Mouse (Mus musculus): ENCODE data around the gene Sdc1. TPM values are rescaled to one million over a fixed set of nuclear protein-coding genes. Genes with fewer than 3 reads are reported as not detected.

Sdc1 gene
- total RNA-seq, 2 experiments from 2014 or later: 1.6 to 3.2 TPM

DNA sequence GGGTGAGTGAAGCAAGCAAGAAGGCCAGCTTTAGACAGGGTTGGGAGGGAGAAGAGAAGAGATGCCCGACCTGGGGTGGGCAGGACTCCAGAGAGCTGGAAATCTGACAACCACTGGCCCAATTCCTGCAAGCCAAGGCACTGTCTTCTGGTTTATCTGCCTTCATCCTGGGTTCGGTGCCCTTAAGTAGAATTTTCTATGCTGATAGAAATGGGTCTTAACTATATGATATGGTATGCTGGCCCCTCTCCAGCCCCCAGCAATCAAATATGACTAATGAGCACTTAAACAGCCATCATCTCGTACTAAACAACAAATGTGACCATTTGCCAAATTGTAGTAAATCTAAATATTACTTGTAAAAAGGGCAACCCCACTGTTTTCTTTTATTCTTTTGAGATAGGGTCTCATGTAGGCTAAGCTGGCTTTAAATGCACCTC, 47.1 kb downstream of the Sdc1 start:
- no peak for DNase-seq (ENCODE audit: low spot score in 2 of 2)

DNA sequence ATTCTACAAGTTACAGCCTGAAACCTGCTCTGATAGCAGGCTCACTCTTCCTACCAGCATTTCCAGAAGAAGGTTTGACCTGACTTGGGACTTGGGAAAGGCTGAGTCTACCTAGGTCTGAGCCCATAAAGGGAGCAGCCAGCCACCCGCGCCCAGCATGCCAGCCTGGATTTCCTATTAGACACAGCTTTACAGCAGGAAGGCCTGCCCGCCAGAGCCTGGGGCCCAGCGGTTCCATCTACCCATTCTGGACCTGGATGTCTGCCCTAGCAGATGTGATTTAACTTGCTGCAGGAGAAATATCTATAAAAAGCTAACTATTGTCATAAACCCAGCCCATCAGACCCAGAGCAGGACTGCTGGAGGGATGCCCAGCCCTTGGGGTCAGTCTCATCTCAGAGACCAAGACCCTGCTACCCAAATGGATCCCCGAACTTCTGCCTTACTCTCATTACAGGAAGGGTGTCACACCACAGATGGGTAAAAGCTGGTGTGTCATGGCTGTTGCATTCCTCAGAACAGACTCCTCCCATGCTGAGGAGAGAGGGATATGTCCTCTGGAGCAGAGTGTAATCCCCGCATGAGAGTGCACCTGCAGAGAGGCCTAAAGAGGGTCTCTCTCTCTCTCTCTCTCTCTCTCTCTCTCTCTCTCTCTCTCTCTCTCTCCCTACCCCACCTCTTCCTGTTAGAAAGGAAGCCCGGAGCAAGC, 54.0 kb downstream of the Sdc1 start:
- no peak for DNase-seq (ENCODE audit: low spot score in 2 of 2)

DNA sequence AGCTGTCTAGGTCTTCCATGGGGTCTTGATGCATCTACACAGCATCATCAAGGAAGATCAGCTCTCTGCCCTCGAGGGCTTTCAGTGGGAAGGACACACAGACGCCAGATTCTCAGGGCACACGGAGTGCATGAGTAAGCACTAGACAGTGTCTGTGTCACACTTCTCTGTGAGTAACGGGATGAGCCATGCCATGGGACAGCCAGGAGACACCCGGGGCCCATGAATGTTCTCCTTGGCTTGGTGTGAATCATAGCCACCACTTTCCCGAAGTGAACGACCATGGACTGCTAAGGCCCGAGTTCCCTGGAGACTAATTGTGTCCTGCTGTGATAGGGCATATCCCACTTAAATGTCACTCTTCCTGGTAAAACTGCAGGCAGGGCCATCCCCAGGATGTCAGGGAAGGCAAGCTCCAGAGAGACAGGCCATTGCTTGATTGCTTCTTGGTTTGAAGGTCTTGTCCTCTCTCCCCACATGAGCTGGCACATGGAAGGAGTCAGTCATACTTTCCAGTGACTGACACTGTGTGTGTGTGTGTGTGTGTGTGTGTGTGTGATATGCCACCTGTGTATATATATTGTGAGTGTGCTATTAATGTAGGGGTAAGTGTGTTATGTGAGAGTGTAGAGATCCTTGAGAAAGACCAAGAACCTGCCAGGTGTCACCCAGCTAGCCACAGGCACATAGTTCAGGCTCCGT, 56.0 kb downstream of the Sdc1 start:
- DNase-seq (ENCODE audit: low spot score in 2 of 2): no peak

DNA sequence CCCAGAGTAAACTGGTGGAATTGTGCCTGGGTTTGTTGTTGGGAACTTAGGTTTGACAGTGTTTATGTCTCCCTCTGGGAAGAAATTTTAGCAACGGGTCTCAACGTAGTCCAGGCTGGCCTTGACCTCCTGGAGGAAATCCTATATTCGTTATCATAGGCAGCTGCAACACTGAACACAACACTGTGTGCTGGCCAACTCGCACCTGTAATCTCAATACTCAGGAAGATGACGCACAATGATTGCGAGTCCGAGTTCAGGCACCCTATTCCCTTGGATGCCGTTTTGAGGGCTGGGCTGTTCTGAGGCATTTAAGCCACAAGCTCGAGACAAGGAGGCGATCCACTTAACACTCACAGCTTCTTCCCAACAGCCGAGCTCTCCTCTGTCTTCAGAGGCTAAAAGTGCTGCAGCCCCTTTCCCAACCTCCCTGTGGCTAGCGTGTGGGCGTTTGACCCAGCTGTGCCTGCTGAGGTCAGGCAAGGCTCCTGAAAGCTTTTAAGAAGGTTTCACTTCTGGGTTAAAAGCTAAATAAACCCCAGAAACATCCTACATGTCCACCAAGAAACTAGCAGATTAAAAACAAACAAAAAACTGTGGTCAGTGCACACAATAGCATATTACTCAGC, 58.0 kb downstream of the Sdc1 start:
- DNase-seq (ENCODE audit: low spot score in 2 of 2): no peak

DNA sequence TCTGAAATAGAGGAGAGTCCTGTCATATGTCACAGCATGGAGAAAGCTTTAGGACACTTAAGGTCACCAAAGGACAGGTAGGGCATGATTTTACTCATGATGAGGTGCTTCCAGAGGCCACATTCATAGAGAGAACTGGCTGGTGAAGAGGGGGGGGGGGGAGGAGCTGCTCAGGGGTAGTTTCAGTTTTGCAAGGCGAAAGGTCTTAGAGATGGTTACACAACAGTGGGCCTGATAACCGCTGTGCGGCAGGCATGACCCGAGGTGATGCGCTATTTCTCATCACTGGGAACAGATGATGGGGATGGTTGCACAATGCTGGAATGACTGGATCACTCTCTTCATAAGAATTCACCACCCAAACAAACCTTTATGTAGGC, 58.5 kb downstream of the Sdc1 start:
- DNase-seq (ENCODE audit: low spot score in 2 of 2): no peak

DNA sequence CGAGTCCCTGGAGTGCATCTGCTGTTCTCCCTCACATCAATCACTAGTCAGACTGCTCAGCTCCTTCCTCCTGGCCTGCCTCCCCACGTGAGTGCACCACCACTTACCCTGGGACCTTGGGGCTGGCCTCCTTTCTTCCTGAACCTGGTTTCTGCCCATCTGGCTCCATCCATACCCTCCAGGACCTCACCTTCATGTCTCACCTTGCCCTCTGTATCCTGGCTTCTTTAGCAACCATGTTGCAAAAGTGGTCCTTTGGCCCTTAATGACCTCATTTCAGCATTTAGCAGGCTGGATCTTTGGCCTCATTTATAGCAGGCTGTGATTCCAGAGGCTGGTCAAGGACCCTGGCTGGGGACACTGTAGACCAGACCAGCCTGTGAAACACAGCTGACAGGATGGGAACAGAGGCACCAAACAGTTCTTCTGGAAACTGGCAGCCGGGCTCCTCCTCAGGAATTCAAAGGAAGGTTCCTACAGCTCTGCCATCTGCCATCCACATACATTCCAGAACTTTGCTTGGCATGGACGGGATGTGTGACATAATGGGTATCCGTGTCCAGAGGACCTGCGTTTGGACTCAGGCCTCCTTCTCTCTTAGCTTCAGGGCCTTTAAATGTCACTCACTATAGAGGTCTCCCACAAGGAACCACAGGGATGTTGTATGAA, 60.0 kb downstream of the Sdc1 start:
- DNase-seq (ENCODE audit: low spot score in 2 of 2): no peak

DNA sequence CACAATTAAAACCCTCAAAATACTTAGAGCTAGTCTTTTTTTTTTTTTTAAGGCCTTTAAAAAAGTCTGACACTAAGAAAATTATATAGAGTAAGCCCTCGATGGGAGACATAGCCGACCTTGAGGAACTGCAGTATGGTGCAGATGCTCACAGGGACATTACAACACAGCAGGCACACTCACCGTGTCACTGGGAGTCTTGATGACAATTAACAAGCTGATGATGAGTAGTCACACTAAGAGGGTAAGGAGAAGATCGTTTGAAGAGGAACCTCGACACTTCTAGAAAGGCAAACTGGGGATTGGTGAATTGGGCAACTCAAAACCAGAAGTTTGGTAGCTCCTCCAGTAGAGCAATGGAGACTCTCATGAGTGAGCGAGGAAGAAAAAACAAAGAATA, 60.6 kb downstream of the Sdc1 start:
- no peak for DNase-seq (ENCODE audit: low spot score in 2 of 2)

DNA sequence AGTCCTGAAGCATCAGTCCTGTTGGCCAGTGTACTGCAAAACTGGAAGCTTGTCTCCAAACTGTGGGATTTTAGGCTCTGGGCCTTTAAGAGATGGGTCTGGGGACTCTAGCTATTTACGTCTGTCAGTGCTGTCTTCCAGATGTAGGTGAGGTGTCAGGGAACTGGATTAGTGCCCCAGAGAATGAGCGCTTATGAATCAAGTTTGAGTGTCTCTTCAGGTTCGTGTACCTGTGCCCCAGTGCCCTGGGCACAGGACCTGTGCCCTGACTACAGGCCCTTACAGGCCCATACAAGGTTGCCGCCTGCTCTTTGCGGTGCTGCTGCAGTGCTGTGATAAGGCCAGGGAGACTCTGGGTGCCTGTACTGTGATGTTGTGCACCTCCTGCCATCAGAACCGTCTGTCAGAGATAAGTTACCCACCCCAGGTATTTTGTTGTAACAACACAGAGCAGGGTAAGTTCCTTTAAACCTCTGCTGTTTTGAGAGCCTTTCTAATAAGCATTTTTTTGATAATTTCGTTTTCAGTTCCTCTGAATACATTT, 69.7 kb downstream of the Sdc1 start:
- DNase-seq (ENCODE audit: low spot score in 2 of 2): no peak

DNA sequence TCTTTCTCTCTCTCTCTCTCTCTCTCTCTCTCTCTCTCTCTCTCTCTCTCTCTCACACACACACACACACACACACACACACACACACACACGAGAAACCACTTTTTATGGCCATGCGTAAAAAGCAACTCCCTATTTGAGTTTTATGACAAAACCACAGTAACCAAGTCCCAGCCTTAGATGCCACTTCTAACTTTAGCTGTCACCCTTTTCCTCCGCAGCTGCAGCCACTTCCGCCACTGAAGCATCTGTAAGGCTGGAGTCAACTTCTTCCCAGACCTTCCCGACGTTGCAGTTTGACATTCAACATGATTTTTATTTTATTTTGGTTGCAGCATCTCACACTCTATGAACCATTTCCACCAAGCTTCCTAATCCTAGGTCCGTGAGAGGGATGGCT, 71.6 kb downstream of the Sdc1 start:
- no peak for DNase-seq (ENCODE audit: low spot score in 2 of 2)

Other genes with a start within 250 kb of the Sdc1 start
- not detected for gene Slc7a15, start 172.3 kb upstream of the Sdc1 start, total RNA-seq (2021)
- 100 to 1,000 TPM; 161 to 163 TPM for gene Pum2, start 97.2 kb upstream of the Sdc1 start, total RNA-seq (2021)
- gene Laptm4a, start 150.3 kb downstream of the Sdc1 start, total RNA-seq (2021): 100 to 1,000 TPM; 227 to 239 TPM
- not detected for gene Matn3, start 176.6 kb downstream of the Sdc1 start, total RNA-seq (2021)
- 10 to 100 TPM; 34.7 to 36.0 TPM for gene Wdr35, start 202.6 kb downstream of the Sdc1 start, total RNA-seq (2021)

Data from layer of hippocampus, postnatal 14 days (tissue).